Mouse (Mus musculus) heart, postnatal 0 days (tissue): ENCODE results near the gene Ly6c1.
"Not testable (repeated sequence)": the region's sequence is repeated elsewhere in the genome, so short reads cannot be mapped to it uniquely, and the experiment has no call there.

ENCODE experiments used
- CTCF ChIP-seq: IDR thresholded peaks from 2 replicates; pipeline ENCODE4 v1.5.1; 2016; ENCODE audit warnings: antibody characterized with exemption, control low read depth, low read depth
- EP300 ChIP-seq: IDR thresholded peaks from 2 replicates; pipeline ENCODE4 v1.6.1; 2016; ENCODE audit warnings: antibody characterized with exemption, low read depth

DNA sequence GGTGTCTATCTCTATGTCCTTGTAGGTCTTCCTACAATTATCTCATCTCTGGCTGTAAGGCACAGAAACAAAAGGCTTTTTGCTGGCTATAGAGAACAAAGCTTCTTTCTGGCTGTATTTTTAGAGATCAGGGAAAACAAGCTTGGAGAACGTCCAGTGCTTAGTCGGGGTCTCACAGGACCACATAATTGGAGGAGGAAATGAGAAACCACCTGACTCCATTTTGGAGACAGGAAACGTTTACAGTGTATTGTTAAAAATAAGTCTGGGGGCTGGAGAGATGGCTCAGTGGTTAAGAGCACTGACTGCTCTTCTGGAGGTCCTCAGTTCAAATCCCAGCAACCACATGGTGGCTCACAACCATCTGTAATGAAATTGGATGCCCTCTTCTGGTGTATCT lies 6.8 kb upstream of the Ly6c1 start:
- not testable (repeated sequence) for TF ChIP-seq EP300, CTCF
